Mouse (Mus musculus): ENCODE data around the gene Gm28171. TPM values are rescaled to one million over a fixed set of nuclear protein-coding genes. Genes with fewer than 3 reads are reported as not detected.
"Not testable (repeated sequence)": the region's sequence is repeated elsewhere in the genome, so short reads cannot be mapped to it uniquely, and the experiment has no call there.

Gene Gm28171
- not detected for polyA plus RNA-seq (2017; shearing (Covaris generic))

GRCm38 (mm10) chrY:5793095-5793494 is at the start of gene Gm28171:
Gene Gm28171 (plus strand): TSS chrY:5793395.
- not testable (repeated sequence) for ATAC-seq

Other genes with a start within 250 kb of the Gm28171 start
- not detected for gene Gm21854, start 136.4 kb upstream of the Gm28171 start, polyA plus RNA-seq (2017; shearing (Covaris generic))
- gene Gm20914, start 67.4 kb upstream of the Gm28171 start, polyA plus RNA-seq (2017; shearing (Covaris generic)) = not detected
- gene Gm21778, start 149.1 kb downstream of the Gm28171 start, polyA plus RNA-seq (2017; shearing (Covaris generic)) = not detected